Mouse (Mus musculus) midbrain, embryonic 14.5 days (tissue): ENCODE measurements at regions not wholly inside any gene's neighbourhood (a gene's known extent, or its start where the extent isn't known, plus 50 kb on each side); places are given as distances from the start of the nearest gene placed in this dataset.

Experiments used
- ATAC-seq: fragments of 200-750 bp; cut with Nextera tagmentation; 2 replicates; pipeline ENCODE4 v1.8.0; 2017; ENCODE audit warnings: moderate number of reproducible peaks, moderate library complexity; ENCODE audit not compliant: low FRiP score, low TSS enrichment
- DNase-seq: peaks from one replicate; pipeline ENCODE4 v3.0.0-alpha.2; 2015
- H3K27ac ChIP-seq: fragments of 300-500 bp; sonication (generic); replicated peaks from 2 replicates; pipeline ENCODE4 v1.5.1; 2014; ENCODE audit warnings: mild to moderate bottlenecking, low read depth, low read length, moderate library complexity
- H3K27me3 ChIP-seq: fragments of 300-500 bp; sonication (generic); 2 replicates; pipeline ENCODE4 v1.6.1; 2014; ENCODE audit warnings: low read length, control low read depth, mixed read lengths; ENCODE audit not compliant: control insufficient read depth, insufficient read depth
- H3K36me3 ChIP-seq: fragments of 300-500 bp; sonication (generic); 2 replicates; pipeline ENCODE4 v1.6.1; 2014; ENCODE audit warnings: low read length, control low read depth; ENCODE audit not compliant: control insufficient read depth, insufficient read depth
- H3K4me1 ChIP-seq: fragments of 300-500 bp; sonication (generic); 2 replicates; pipeline ENCODE4 v1.6.1; 2014; ENCODE audit warnings: mild to moderate bottlenecking, antibody characterized with exemption, low read length, control low read depth; ENCODE audit not compliant: control insufficient read depth, insufficient read depth
- H3K4me2 ChIP-seq: fragments of 300-500 bp; sonication (generic); 2 replicates; pipeline ENCODE4 v1.6.1; 2014; ENCODE audit warnings: mild to moderate bottlenecking, low read length, moderate library complexity
- H3K4me3 ChIP-seq: fragments of 300-500 bp; sonication (generic); replicated peaks from 2 replicates; pipeline ENCODE4 v1.5.1; 2014; ENCODE audit warnings: low read depth, low read length
- H3K9ac ChIP-seq: fragments of 300-500 bp; sonication (generic); replicated peaks from 2 replicates; pipeline ENCODE4 v1.6.1; 2014; ENCODE audit warnings: mild to moderate bottlenecking, low read length, moderate library complexity
- H3K9me3 ChIP-seq: fragments of 300-500 bp; sonication (generic); 2 replicates; pipeline ENCODE4 v1.6.1; 2016; ENCODE audit warnings: low read length, control low read depth, mixed read lengths; ENCODE audit not compliant: control insufficient read depth
- WGBS: fragments of 180-500 bp; shearing (Covaris S2); extraction: QIAGEN DNeasy Blood & Tissue Kit; methylation state at CpG from one replicate; pipeline ENCODE4 v1.1.7; 2014; 5-methylcytosine and 5-hydroxymethylcytosine counted together

DNA sequence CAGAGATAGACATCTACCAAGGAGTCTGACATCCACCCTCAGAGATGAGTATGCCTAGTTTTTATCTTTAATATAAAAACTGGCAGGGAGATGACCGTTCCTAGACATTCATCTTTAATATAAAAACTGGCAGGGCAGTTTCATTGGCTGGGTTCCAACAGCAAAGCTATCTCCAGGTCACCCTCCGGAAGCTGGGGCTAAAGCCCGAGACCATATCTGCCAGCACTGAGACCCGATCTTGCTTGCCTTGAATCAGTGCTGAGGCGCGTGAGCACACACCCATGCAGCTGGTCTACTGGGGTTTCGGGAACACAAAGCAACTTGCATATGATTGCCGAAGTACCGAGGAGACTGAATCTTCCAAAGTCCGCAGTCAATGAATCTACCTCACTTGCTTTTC is 144.5 kb upstream of the Dapk1 start:
- Histone ChIP-seq H3K4me1 (no peaks in the 10 kb centered on the region), H3K4me2 (no peak overlapping the region), H3K9me3 (no peaks in the 10 kb centered on the region), H3K4me3 (no peak overlapping the region), H3K27ac (no peak overlapping the region), H3K27me3 (no peaks in the 10 kb centered on the region), H3K36me3 (no peaks in the 10 kb centered on the region), H3K9ac (no peak overlapping the region)
- no peak for DNase-seq
- WGBS = 95% methylated on average over 10 of the region's 10 CpGs
- no peak for ATAC-seq

DNA sequence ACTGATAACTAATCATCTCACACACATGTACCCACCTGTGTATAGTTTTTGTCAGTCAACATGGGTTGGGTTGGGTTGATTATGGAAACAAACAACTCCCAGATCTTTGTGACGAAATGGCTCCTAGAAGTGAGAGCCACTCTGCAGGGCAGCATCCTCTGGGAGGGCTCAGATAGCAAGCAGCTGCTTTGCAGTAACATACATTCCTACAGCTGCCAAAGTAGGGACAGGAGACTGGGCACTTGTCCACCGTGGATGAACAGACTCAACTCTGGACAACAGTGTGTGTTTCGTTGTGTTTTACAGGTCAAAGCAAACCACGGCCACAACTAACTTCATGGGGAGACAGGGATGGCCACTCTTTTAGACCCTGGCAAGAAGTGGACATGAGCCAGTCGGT is 142.7 kb upstream of the Dapk1 start:
- H3K9me3 ChIP-seq = no peaks in the 10 kb centered on the region

DNA sequence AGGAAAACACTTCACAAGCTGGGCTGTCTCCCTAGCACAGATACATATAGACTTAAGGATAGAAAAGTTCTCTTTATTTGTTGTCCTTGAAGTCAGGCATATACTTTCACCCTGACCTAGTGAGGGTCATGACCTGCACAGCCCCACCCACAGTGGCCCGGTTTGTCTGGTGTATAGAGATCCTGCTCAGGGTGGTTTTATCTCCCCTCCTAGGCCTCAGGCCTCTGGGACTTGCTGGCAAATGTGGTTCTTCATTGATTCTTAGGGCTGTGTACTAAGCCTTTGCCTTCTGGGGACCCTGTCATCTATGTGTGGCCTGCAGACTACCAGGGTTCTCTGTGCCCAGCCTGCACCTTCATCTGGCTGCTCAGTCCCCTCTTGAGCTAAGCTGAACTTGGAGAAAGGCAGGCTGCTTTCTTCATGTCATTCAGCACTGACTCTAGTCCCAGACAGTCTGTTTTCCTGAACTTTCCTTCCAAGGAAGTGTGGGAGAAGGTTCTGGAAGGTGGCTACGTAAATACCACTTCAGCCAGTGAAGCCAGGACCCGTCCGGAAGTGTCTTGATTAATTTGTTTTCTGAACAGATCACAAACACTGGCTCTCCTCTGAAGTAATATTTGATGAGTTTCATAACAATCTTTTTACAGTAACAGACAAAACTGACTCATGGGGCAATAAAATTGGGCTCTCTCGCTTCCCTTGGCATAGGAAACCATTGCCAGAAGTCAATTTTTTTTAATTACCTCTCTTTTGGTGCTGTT is 135.0 kb upstream of the Dapk1 start:
- DNase-seq (no peak), ATAC-seq (no peak)
- H3K27ac ChIP-seq = no peak overlapping the region
- H3K4me2 ChIP-seq = no peak overlapping the region
- 93% methylated on average over 5 of the region's 5 CpGs for WGBS
- no peak overlapping the region for H3K4me3 ChIP-seq
- H3K36me3 ChIP-seq = no peaks in the 10 kb centered on the region
- H3K4me1 ChIP-seq = no peaks in the 10 kb centered on the region
- no peaks in the 10 kb centered on the region for H3K27me3 ChIP-seq
- no peak overlapping the region for H3K9ac ChIP-seq
- no peaks in the 10 kb centered on the region for H3K9me3 ChIP-seq

More for the DNA sequence above, 142.7 kb upstream of the Dapk1 start:
- Histone ChIP-seq H3K9ac (no peak overlapping the region), H3K27me3 (no peaks in the 10 kb centered on the region), H3K36me3 (no peaks in the 10 kb centered on the region), H3K4me3 (no peak overlapping the region), H3K27ac (no peak overlapping the region), H3K4me2 (no peak overlapping the region), H3K4me1 (no peaks in the 10 kb centered on the region)
- no peak for DNase-seq
- WGBS = 94% methylated on average over 5 of the region's 5 CpGs
- ATAC-seq = no peak

DNA sequence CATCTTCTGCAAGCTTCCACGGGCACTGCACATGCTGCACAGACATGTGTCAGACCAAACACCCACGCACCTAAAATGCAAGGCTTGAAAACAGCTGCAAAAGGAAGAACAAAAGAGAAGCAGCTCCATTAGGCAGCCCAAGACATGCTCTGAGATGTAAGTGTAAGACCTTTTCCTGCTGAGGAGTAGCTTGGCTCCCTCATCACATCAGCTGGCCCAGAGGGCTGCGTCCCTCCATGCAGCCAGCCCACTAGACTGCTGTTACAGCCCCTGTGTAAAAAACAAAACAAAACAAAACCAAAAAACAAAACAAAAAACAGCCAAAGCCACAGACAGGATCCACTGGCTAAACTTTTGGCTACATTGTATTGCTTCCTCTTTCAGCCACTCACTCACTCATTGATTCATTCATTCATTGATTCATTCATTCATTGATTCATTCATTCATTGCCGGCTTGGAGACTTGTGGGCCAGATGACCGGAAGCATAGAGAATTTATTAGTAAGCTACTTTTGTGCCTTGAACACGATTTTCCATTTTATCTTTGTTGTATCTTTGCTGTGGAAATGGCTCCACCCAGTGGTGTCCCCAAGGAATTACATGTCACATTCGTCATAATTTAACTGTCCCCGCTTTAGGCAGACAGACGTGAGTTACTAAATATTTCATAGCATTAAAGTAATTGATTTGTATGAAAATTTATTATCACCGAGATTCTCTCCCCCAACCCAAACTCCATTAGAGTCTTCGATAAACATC is 133.7 kb upstream of the Dapk1 start:
- Histone ChIP-seq H3K36me3 (no peaks in the 10 kb centered on the region), H3K4me2 (no peak overlapping the region), H3K4me1 (no peaks in the 10 kb centered on the region), H3K9me3 (no peaks in the 10 kb centered on the region), H3K9ac (no peak overlapping the region), H3K27ac (no peak overlapping the region), H3K27me3 (no peaks in the 10 kb centered on the region), H3K4me3 (no peak overlapping the region)
- WGBS = 21% methylated on average over 11 of the region's 11 CpGs
- DNase-seq = peak; percentile 83
- ATAC-seq = no peak

DNA sequence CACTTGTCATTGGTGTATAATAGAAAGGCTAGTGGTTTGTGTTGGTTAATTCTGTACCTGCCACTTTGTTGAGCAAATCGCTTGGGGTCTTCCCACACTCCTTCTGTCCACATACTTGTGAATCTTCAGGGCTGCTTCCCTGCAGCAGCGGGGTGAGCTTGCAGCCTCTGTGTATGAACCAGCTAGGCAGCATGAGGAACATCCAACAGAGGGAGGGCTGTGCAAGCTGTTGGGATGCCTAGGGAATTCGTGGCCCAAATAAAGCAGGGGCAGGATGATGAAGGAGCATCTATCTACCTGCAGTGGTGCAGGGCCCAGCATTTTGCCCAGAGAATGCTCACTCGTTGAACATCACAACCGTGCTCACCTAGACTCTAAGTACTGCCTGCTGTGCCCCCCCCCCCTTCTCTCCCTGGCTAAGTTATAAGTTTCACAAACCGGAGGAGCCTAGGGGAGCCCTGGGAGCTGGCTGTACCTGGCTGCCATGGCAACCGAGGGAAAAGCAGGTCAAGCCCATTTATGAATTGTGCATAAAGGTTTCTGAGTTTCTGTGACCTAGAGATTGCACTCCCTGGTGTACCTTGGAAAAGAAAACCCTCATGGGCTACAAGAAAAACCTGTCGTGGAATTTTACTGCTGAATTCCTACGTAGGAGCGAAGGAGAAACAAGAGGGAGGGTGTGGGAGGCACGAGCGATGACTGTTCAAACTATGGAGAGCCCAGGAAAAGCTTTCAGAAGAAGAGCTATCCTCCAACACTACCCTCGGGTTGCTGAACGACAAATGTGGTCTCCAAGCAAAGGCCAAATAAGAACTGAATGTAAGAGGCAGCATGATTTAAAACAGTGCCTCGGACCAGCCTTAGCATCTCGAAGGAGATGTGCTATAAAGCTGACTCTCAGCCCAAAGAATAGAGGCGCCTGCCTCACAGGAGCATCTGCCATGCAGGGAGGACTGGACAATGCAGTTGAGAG is 131.0 kb upstream of the Dapk1 start:
- no peak overlapping the region for H3K27ac ChIP-seq
- 79% methylated on average over 17 of the region's 17 CpGs for WGBS
- H3K4me3 ChIP-seq = no peak overlapping the region
- no peaks in the 10 kb centered on the region for H3K4me1 ChIP-seq
- ATAC-seq (no peak), DNase-seq (peak; percentile 11)
- no peaks in the 10 kb centered on the region for H3K9me3 ChIP-seq
- H3K4me2 ChIP-seq = no peak overlapping the region
- H3K27me3 ChIP-seq = no peaks in the 10 kb centered on the region
- H3K9ac ChIP-seq = no peak overlapping the region
- no peaks in the 10 kb centered on the region for H3K36me3 ChIP-seq

DNA sequence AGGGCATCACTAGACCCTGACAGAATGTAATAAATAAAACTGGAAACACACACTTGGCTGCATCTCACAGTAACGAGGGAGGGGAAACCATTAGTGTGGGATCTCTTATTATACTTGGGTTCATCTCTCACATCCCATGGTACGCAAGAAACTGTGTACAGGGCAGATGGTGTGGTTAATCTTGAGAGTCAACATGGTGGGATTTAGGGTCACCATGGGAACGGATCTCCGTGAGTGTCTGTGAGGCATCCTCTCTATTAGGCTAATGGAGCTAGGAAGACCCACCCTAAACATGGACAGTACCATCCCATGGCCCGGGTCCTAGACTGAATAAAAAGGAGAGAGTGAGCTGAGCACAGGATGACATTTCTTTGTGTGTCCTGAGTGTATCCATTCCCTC is 130.1 kb upstream of the Dapk1 start:
- H3K4me2 ChIP-seq = no peak overlapping the region
- DNase-seq (no peak), ATAC-seq (no peak)
- WGBS = 64% methylated on average over 5 of the region's 5 CpGs
- H3K4me3 ChIP-seq = no peak overlapping the region
- H3K27ac ChIP-seq = no peak overlapping the region
- no peaks in the 10 kb centered on the region for H3K36me3 ChIP-seq
- H3K9me3 ChIP-seq = no peaks in the 10 kb centered on the region
- H3K9ac ChIP-seq = no peak overlapping the region
- H3K27me3 ChIP-seq = no peaks in the 10 kb centered on the region
- no peaks in the 10 kb centered on the region for H3K4me1 ChIP-seq

DNA sequence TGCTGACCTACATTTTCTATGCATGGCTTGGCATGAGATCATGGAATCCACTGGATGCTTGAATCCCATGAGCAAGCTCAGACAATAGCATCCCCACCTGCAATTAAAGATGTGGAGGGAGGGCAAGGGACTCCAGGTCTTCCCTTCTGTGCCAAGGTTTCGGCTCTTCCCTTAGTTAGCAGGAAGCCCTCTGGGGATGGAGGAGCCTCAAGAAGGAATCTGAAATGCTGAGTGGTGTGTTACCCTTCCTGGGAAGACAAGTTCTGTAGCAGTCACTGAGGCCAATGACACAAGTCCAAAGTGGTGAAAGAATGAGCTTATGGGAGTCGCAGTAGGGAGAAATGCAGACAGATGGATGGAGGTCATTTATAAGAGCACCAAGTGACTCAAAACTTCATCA is 125.4 kb upstream of the Dapk1 start:
- ATAC-seq (no peak), DNase-seq (no peak)
- 94% methylated on average over 2 of the region's 2 CpGs for WGBS
- H3K4me3 ChIP-seq = no peak overlapping the region
- H3K27me3 ChIP-seq = peaks cover 4% of the 10 kb centered on the region; the same call in 1 of the 2 replicates
- peaks cover 15% of the 10 kb centered on the region for H3K4me1 ChIP-seq
- no peaks in the 10 kb centered on the region for H3K9me3 ChIP-seq
- no peak overlapping the region for H3K27ac ChIP-seq
- H3K36me3 ChIP-seq = no peaks in the 10 kb centered on the region
- no peak overlapping the region for H3K9ac ChIP-seq
- no peak overlapping the region for H3K4me2 ChIP-seq

DNA sequence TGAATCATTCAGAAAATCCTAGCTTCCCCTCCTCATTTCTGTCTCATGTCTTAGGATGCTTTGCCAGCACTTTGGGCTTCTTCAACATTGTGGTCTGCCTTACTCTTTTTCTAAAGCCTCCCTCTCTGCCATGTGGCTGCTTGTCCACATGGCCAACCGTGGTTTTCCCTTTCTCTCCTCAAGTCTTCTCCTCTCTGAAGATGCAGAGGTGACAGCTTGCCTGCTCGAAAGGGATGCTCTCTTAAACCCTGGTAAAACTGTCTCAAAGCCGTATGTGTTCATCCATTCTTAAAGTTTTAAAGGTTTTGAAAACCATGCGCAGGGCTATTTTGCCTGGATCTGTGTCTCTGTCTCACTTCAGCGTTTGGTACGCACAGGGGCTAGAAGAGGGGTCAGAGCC is 123.4 kb upstream of the Dapk1 start:
- Histone ChIP-seq H3K9me3 (no peaks in the 10 kb centered on the region), H3K27ac (no peak overlapping the region), H3K4me3 (no peak overlapping the region), H3K4me2 (no peak overlapping the region), H3K36me3 (no peaks in the 10 kb centered on the region), H3K9ac (no peak overlapping the region), H3K27me3 (peaks cover 4% of the 10 kb centered on the region; the same call in 1 of the 2 replicates), H3K4me1 (peaks cover 15% of the 10 kb centered on the region)
- 78% methylated on average over 6 of the region's 6 CpGs for WGBS
- DNase-seq (no peak), ATAC-seq (no peak)
